Mouse (Mus musculus): ENCODE measurements around the gene Col15a1. TPM values are rescaled to one million over a fixed set of nuclear protein-coding genes. Genes with fewer than 3 reads are reported as not detected.

The Col15a1 gene
- polyA plus RNA-seq, 1 experiment from 2014 or later = 21.8 TPM

GRCm38 (mm10) chr4:47272452-47273130 lies 64.6 kb downstream of the Col15a1 start:
- Histone ChIP-seq H3K36me3 (ENCODE audit: control insufficient read depth, insufficient read depth, low read length) (no peaks in the 10 kb centered on the region), H3K4me2 (replicated peaks; ENCODE audit: low read depth, low read length) (no peak overlapping the region), H3K27ac (ENCODE audit: low read depth, low read length) (no peak overlapping the region), H3K4me3 (ENCODE audit: low read length) (no peak overlapping the region), H3K4me1 (ENCODE audit: control insufficient read depth, insufficient read depth, low read length) (peaks cover 6% of the 10 kb centered on the region; the same call in 1 of the 2 replicates), H3K9me3 (ENCODE audit: control insufficient read depth, low read length) (no peaks in the 10 kb centered on the region), H3K27me3 (ENCODE audit: control insufficient read depth, insufficient read depth, low read length) (no peaks in the 10 kb centered on the region), H3K9ac (ENCODE audit: low read depth, low read length) (no peak overlapping the region)
- 77% methylated on average over 9 of the region's 9 CpGs for WGBS
- no peak for ATAC-seq (ENCODE audit: low FRiP score, low TSS enrichment)

- WGBS = 91% methylated on average over 8 of the region's 8 CpGs
- H3K36me3 ChIP-seq (ENCODE audit: control insufficient read depth, insufficient read depth, low read length) = no peaks in the 10 kb centered on the region
- no peaks in the 10 kb centered on the region for H3K27me3 ChIP-seq (ENCODE audit: control insufficient read depth, insufficient read depth, low read length)
- ATAC-seq (ENCODE audit: low FRiP score, low TSS enrichment) = no peak
- H3K4me3 ChIP-seq (ENCODE audit: low read length) = no peak overlapping the region
- no peak overlapping the region for H3K9ac ChIP-seq (ENCODE audit: low read depth, low read length)
- H3K4me1 ChIP-seq (ENCODE audit: control insufficient read depth, insufficient read depth, low read length) = peaks cover 6% of the 10 kb centered on the region; the same call in 1 of the 2 replicates
- H3K9me3 ChIP-seq (ENCODE audit: control insufficient read depth, low read length) = no peaks in the 10 kb centered on the region
- H3K27ac ChIP-seq (ENCODE audit: low read depth, low read length) = no peak overlapping the region
- no peak overlapping the region for H3K4me2 ChIP-seq (replicated peaks; ENCODE audit: low read depth, low read length)
These were observed 65.8 kb downstream of the Col15a1 start for GRCm38 (mm10) chr4:47273795-47274194.

- Histone ChIP-seq H3K4me3 (ENCODE audit: low read length) (no peak overlapping the region), H3K4me2 (replicated peaks; ENCODE audit: low read depth, low read length) (no peak overlapping the region), H3K9me3 (ENCODE audit: control insufficient read depth, low read length) (no peaks in the 10 kb centered on the region), H3K27me3 (ENCODE audit: control insufficient read depth, insufficient read depth, low read length) (no peaks in the 10 kb centered on the region), H3K4me1 (ENCODE audit: control insufficient read depth, insufficient read depth, low read length) (peaks cover 10% of the 10 kb centered on the region; the same call in 1 of the 2 replicates), H3K36me3 (ENCODE audit: control insufficient read depth, insufficient read depth, low read length) (no peaks in the 10 kb centered on the region), H3K27ac (ENCODE audit: low read depth, low read length) (no peak overlapping the region), H3K9ac (ENCODE audit: low read depth, low read length) (no peak overlapping the region)
- no peak for ATAC-seq (ENCODE audit: low FRiP score, low TSS enrichment)
- 71% methylated on average over 2 of the region's 2 CpGs for WGBS
These were observed 67.0 kb downstream of the Col15a1 start for GRCm38 (mm10) chr4:47274911-47275310.

DNA sequence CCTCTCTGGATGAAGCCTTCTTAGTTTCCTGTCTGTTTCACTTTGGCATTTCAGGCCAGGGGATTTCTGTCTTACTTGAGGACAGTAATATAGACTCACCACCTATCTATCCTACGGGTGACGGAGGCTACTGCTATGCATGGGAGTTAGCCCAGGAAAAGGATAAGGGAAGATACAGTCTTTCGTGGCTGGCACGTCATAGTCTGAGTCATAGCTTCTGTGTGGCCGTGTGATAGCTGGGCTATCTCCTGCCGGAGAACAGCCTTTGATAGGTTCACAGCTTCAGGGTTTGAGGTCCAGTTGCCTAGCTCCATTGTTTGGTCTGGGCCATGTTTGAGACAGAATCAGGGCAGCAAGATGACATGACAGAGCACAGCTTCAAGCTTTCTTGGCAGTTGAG lies 70.4 kb downstream of the Col15a1 start:
- Histone ChIP-seq H3K36me3 (ENCODE audit: control insufficient read depth, insufficient read depth, low read length) (no peaks in the 10 kb centered on the region), H3K27ac (ENCODE audit: low read depth, low read length) (no peak overlapping the region), H3K4me1 (ENCODE audit: control insufficient read depth, insufficient read depth, low read length) (peaks cover 10% of the 10 kb centered on the region; the same call in 1 of the 2 replicates), H3K9me3 (ENCODE audit: control insufficient read depth, low read length) (no peaks in the 10 kb centered on the region), H3K4me2 (replicated peaks; ENCODE audit: low read depth, low read length) (no peak overlapping the region), H3K4me3 (ENCODE audit: low read length) (no peak overlapping the region), H3K9ac (ENCODE audit: low read depth, low read length) (no peak overlapping the region), H3K27me3 (ENCODE audit: control insufficient read depth, insufficient read depth, low read length) (no peaks in the 10 kb centered on the region)
- WGBS = 92% methylated on average over 6 of the region's 6 CpGs
- no peak for ATAC-seq (ENCODE audit: low FRiP score, low TSS enrichment)

DNA sequence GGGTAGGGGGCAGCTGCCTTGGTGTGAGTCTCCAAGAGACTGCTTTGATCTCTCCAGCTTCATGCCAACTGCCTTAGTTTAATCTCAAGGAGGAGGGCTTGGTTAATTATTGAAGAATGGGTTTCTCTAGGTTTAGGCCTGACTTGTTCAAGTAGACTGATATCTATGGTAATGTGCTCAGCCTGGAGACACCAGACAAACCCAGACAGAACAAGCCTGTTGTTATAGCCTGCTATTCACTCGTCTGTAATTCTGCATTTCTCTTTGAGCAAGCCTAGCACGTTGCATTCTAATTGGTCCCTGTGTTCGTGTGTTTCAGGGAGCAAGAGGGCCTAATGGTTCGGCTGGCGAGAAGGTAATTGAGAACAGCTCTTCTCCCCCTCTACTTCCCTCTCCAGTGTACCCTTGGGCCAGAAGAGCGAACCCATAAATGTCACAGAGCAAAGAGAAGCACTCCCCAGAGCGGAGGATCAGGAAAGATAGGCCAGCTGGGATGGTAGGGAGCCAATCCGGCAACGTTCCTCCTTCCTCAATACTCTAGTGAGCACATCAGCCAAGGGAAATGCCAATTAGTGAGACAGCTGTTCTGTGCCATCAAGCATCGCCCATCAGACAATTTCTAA lies 71.2 kb downstream of the Col15a1 start:
- H3K27ac ChIP-seq (ENCODE audit: low read depth, low read length) = peak overlapping the region; percentile 37; the same call in 1 of the 2 replicates
- H3K4me3 ChIP-seq (ENCODE audit: low read length) = no peak overlapping the region
- H3K4me1 ChIP-seq (ENCODE audit: control insufficient read depth, insufficient read depth, low read length) = peaks cover 10% of the 10 kb centered on the region
- peak; percentile 45; the same call in 1 of the 2 replicates for ATAC-seq (ENCODE audit: low FRiP score, low TSS enrichment)
- whole genome bisulfite sequencing = 43% methylated on average over 10 of the region's 10 CpGs
- no peak overlapping the region for H3K4me2 ChIP-seq (replicated peaks; ENCODE audit: low read depth, low read length)
- no peaks in the 10 kb centered on the region for H3K36me3 ChIP-seq (ENCODE audit: control insufficient read depth, insufficient read depth, low read length)
- no peaks in the 10 kb centered on the region for H3K9me3 ChIP-seq (ENCODE audit: control insufficient read depth, low read length)
- no peaks in the 10 kb centered on the region for H3K27me3 ChIP-seq (ENCODE audit: control insufficient read depth, insufficient read depth, low read length)
- no peak overlapping the region for H3K9ac ChIP-seq (ENCODE audit: low read depth, low read length)

DNA sequence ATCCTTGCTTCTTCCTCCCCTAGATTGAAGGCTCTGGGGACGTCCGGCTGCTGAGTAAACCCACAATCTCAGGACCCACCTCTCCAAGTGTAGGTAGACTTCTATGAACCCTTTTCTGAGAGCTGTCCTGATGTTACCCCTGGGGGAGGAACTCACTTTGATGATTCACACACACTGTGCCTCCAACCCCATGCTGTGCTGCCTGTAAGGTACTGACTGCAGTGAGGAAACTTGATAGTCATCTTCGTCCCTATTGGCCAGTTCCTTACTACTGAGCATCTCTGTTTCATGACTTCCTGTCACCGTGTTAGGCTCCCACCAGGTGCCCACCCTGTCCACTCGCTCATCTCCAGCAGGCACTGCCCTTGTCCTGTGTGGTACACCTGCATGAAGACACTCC lies 72.2 kb downstream of the Col15a1 start:
- no peaks in the 10 kb centered on the region for H3K36me3 ChIP-seq (ENCODE audit: control insufficient read depth, insufficient read depth, low read length)
- ATAC-seq (ENCODE audit: low FRiP score, low TSS enrichment) = no peak
- no peaks in the 10 kb centered on the region for H3K27me3 ChIP-seq (ENCODE audit: control insufficient read depth, insufficient read depth, low read length)
- peaks cover 18% of the 10 kb centered on the region; the same call in 1 of the 2 replicates for H3K4me1 ChIP-seq (ENCODE audit: control insufficient read depth, insufficient read depth, low read length)
- H3K4me2 ChIP-seq (replicated peaks; ENCODE audit: low read depth, low read length) = no peak overlapping the region
- H3K9me3 ChIP-seq (ENCODE audit: control insufficient read depth, low read length) = no peaks in the 10 kb centered on the region
- no peak overlapping the region for H3K9ac ChIP-seq (ENCODE audit: low read depth, low read length)
- 82% methylated on average over 5 of the region's 5 CpGs for WGBS
- no peak overlapping the region for H3K27ac ChIP-seq (ENCODE audit: low read depth, low read length)
- no peak overlapping the region for H3K4me3 ChIP-seq (ENCODE audit: low read length)

DNA sequence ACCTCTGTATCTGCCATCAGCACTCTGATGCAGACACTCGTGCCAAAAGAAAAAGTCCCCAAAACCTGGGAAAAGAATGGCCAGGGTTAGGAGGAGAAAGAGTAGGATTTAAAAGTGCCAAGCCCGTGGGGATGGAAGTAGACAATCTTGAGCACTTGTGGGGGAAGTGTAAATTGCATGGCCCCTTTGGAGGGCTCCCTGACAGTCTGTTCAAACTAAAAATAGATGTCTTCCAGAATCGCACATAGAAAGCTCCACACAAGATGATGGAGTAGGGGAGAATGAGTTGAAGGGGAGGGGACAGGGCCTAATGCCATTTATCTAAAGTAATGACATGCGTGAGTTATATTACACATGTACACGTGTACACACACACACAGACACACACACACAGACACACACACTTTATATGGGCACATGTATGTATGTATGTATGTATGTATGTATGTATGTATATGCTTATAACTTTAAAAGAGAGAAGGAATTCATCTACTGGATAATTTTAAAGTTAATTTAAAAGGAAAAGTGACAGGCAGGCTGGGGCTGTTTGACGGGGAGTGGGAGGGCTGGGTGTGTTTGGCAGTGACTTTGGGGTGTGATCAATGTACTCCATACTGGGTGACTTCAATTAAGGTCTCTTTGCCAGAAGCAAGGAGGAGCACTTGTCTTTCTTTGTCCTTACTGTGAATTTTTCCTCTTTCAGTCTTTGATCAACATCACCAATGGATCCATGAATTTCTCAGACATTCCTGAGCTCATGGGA lies 74.1 kb downstream of the Col15a1 start:
- ATAC-seq (ENCODE audit: low FRiP score, low TSS enrichment) = no peak
- 73% methylated on average over 6 of the region's 6 CpGs for WGBS
- no peak overlapping the region for H3K4me2 ChIP-seq (replicated peaks; ENCODE audit: low read depth, low read length)

DNA sequence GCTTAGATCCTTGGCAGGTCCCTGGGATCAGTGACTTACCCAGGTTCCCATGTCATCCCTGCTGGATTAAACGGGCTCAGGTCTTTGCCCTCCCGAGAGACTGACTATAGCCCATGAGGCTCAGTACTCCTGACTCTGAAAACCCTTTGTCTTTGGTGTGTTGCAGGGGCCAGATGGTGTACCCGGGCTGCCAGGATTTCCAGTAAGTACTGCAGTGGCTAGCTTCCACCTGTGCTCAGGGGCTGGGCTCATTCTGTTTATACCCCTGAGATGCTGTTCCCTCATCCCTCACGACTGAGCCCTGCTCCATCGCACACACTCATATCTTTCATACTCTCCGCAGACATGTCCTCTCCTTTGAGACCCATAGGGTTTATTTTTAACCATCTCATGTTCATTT lies 76.3 kb downstream of the Col15a1 start:
- Histone ChIP-seq H3K9me3 (ENCODE audit: control insufficient read depth, low read length) (no peaks in the 10 kb centered on the region), H3K36me3 (ENCODE audit: control insufficient read depth, insufficient read depth, low read length) (no peaks in the 10 kb centered on the region), H3K4me1 (ENCODE audit: control insufficient read depth, insufficient read depth, low read length) (peaks cover 16% of the 10 kb centered on the region; the same call in 1 of the 2 replicates), H3K4me2 (replicated peaks; ENCODE audit: low read depth, low read length) (no peak overlapping the region), H3K4me3 (ENCODE audit: low read length) (no peak overlapping the region), H3K27ac (ENCODE audit: low read depth, low read length) (no peak overlapping the region), H3K9ac (ENCODE audit: low read depth, low read length) (no peak overlapping the region), H3K27me3 (ENCODE audit: control insufficient read depth, insufficient read depth, low read length) (no peaks in the 10 kb centered on the region)
- no peak for ATAC-seq (ENCODE audit: low FRiP score, low TSS enrichment)
- WGBS = 74% methylated on average over 6 of the region's 6 CpGs

More for the DNA sequence above, 74.1 kb downstream of the Col15a1 start:
- H3K4me1 ChIP-seq (ENCODE audit: control insufficient read depth, insufficient read depth, low read length) = peaks cover 17% of the 10 kb centered on the region; the same call in 1 of the 2 replicates
- no peak overlapping the region for H3K4me3 ChIP-seq (ENCODE audit: low read length)
- no peaks in the 10 kb centered on the region for H3K36me3 ChIP-seq (ENCODE audit: control insufficient read depth, insufficient read depth, low read length)
- no peak overlapping the region for H3K27ac ChIP-seq (ENCODE audit: low read depth, low read length)
- H3K9me3 ChIP-seq (ENCODE audit: control insufficient read depth, low read length) = no peaks in the 10 kb centered on the region
- H3K27me3 ChIP-seq (ENCODE audit: control insufficient read depth, insufficient read depth, low read length) = no peaks in the 10 kb centered on the region
- H3K9ac ChIP-seq (ENCODE audit: low read depth, low read length) = no peak overlapping the region
